Comparison of ENCODE assay signal across 31 mouse cellular contexts in genomic region chr6:114092216-114092615, GRCm38 (mm10). TPM values are rescaled to one million over a fixed set of nuclear protein-coding genes. Genes with fewer than 3 reads are reported as not detected.
DNase-seq lines count a peak whose midpoint lies in the region; ATAC-seq and TF ChIP-seq lines count a peak whose summit lies in the region.
"Had no signal": no experiment of that assay in that cellular context is flagged by ENCODE, and none has a peak within 500 bp of the region (broad histone marks: within the 10 kb centered on the region; RNA-seq: fewer than 3 reads in every experiment).

No protein-coding gene starts in this region.

- no peak overlapping the region for H3K4me2 ChIP-seq in forebrain, embryonic 12.5 days
- H3K4me2 ChIP-seq in forebrain, postnatal 0 days (ENCODE audit: low read depth), result no peak overlapping the region
- no peak overlapping the region for H3K4me2 ChIP-seq in hindbrain, embryonic 12.5 days (replicated peaks)
- H3K4me2 ChIP-seq in hindbrain, embryonic 16.5 days (ENCODE audit: low read length), result no peak overlapping the region
- H3K4me2 ChIP-seq in hindbrain, postnatal 0 days (ENCODE audit: low read depth, low read length), result no peak overlapping the region
- H3K4me2 ChIP-seq: embryonic facial prominence, embryonic 13.5 days; heart, embryonic 12.5 days; heart, embryonic 15.5 days; hindbrain, embryonic 15.5 days had no signal

- 31% methylated on average over 8 of the region's 9 CpGs for WGBS in forebrain, embryonic 12.5 days
- 26% methylated on average over 9 of the region's 9 CpGs for WGBS in forebrain, postnatal 0 days
- WGBS in hindbrain, embryonic 12.5 days, result 22% methylated on average over 8 of the region's 9 CpGs
- WGBS in hindbrain, embryonic 16.5 days, result 26% methylated on average over 9 of the region's 9 CpGs
- 20% methylated on average over 9 of the region's 9 CpGs for WGBS in hindbrain, postnatal 0 days

- no peak for TF ChIP-seq CTCF in forebrain, postnatal 0 days (IDR thresholded peaks at IDR 0.05; ENCODE audit: low read depth)
- no peak for TF ChIP-seq CTCF in hindbrain, postnatal 0 days (IDR thresholded peaks at IDR 0.05; ENCODE audit: low read depth)

- DNase-seq in forebrain, postnatal 0 days, result no peak
- DNase-seq in hindbrain, postnatal 0 days (ENCODE audit: low spot score), result peak; percentile 19
- DNase-seq in retina, postnatal 1 day, result peak; percentile 83
- DNase-seq in adrenal gland, adult 18-20 months (ENCODE audit: low spot score in 2 of 2), result no peak
- DNase-seq: adrenal gland, adult 2 months; adrenal gland, postnatal 14 days; B cell, adult 2 months; cerebellum, adult 11 months; cerebellum, adult 2 months; cerebellum, adult 9-11 months; cerebellum, postnatal 25 days; gastrocnemius, postnatal 25 days; heart, adult 18-20 months; heart, postnatal 10 days; heart, postnatal 36 days had no signal

- 0 out of 2 replicates have a peak, but pooled peaks have one; percentile 7 for ATAC-seq in forebrain, embryonic 12.5 days (ENCODE audit: low FRiP score)
- ATAC-seq in forebrain, postnatal 0 days, result no peak
- ATAC-seq in hindbrain, embryonic 12.5 days (ENCODE audit: low FRiP score), result peak; percentile 35
- no peak for ATAC-seq in hindbrain, embryonic 16.5 days
- no peak for ATAC-seq in hindbrain, postnatal 0 days
- ATAC-seq: forebrain, embryonic 14.5 days; inflammation-experienced regulatory T-cells, adult 6 months; intestine, embryonic 16.5 days; Patski had no signal

- H3K27me3 ChIP-seq in forebrain, embryonic 12.5 days, result peaks cover 18% of the 10 kb centered on the region
- no peaks in the 10 kb centered on the region; the same call in 1 of the 2 replicates for H3K27me3 ChIP-seq in forebrain, postnatal 0 days (ENCODE audit: insufficient read depth, low read length)
- H3K27me3 ChIP-seq in hindbrain, embryonic 12.5 days, result peaks cover 17% of the 10 kb centered on the region
- peaks cover 12% of the 10 kb centered on the region for H3K27me3 ChIP-seq in hindbrain, embryonic 16.5 days (replicated peaks; ENCODE audit: control insufficient read depth, insufficient read depth, low read length)
- H3K27me3 ChIP-seq in hindbrain, postnatal 0 days (ENCODE audit: insufficient read depth, low read length), result no peaks in the 10 kb centered on the region

- H3K36me3 ChIP-seq in forebrain, embryonic 12.5 days (replicated peaks), result no peaks in the 10 kb centered on the region
- H3K36me3 ChIP-seq in forebrain, postnatal 0 days (ENCODE audit: insufficient read depth), result no peaks in the 10 kb centered on the region
- H3K36me3 ChIP-seq in hindbrain, embryonic 12.5 days, result no peaks in the 10 kb centered on the region
- H3K36me3 ChIP-seq in hindbrain, embryonic 16.5 days (ENCODE audit: control insufficient read depth, insufficient read depth, low read length), result no peaks in the 10 kb centered on the region
- no peaks in the 10 kb centered on the region for H3K36me3 ChIP-seq in hindbrain, postnatal 0 days (ENCODE audit: insufficient read depth, low read length)
- H3K36me3 ChIP-seq: embryonic facial prominence, embryonic 13.5 days; forebrain, embryonic 10.5 days; G1E; heart, embryonic 12.5 days; heart, embryonic 15.5 days; hindbrain, embryonic 15.5 days had no signal

- peaks cover 20% of the 10 kb centered on the region for H3K4me1 ChIP-seq in forebrain, embryonic 12.5 days
- no peaks in the 10 kb centered on the region for H3K4me1 ChIP-seq in forebrain, postnatal 0 days (ENCODE audit: insufficient read depth)
- H3K4me1 ChIP-seq in hindbrain, embryonic 12.5 days, result peaks cover 27% of the 10 kb centered on the region
- H3K4me1 ChIP-seq in hindbrain, embryonic 16.5 days (ENCODE audit: control insufficient read depth, insufficient read depth, low read depth, low read length), result peaks cover 15% of the 10 kb centered on the region
- peaks cover 3% of the 10 kb centered on the region; the same call in 1 of the 2 replicates for H3K4me1 ChIP-seq in hindbrain, postnatal 0 days (ENCODE audit: insufficient read depth, low read length)
- H3K4me1 ChIP-seq: embryonic facial prominence, embryonic 13.5 days; heart, embryonic 12.5 days; heart, embryonic 15.5 days had no signal

- no peak overlapping the region for H3K27ac ChIP-seq in forebrain, embryonic 12.5 days
- no peak overlapping the region for H3K27ac ChIP-seq in forebrain, postnatal 0 days (ENCODE audit: low read depth, low read length)
- H3K27ac ChIP-seq in hindbrain, embryonic 12.5 days, result no peak overlapping the region
- no peak overlapping the region for H3K27ac ChIP-seq in hindbrain, embryonic 16.5 days (ENCODE audit: low read depth, low read length)
- no peak overlapping the region for H3K27ac ChIP-seq in hindbrain, postnatal 0 days
- H3K27ac ChIP-seq: embryonic facial prominence, embryonic 13.5 days; forebrain, embryonic 10.5 days; heart, embryonic 15.5 days; hindbrain, embryonic 15.5 days had no signal

- H3K9ac ChIP-seq in forebrain, embryonic 12.5 days, result no peak overlapping the region
- no peak overlapping the region for H3K9ac ChIP-seq in forebrain, postnatal 0 days
- H3K9ac ChIP-seq in hindbrain, embryonic 12.5 days, result no peak overlapping the region; the same call in 1 of the 2 replicates
- no peak overlapping the region for H3K9ac ChIP-seq in hindbrain, embryonic 16.5 days (ENCODE audit: low read depth, low read length)
- no peak overlapping the region for H3K9ac ChIP-seq in hindbrain, postnatal 0 days (replicated peaks; ENCODE audit: low read length)
- H3K9ac ChIP-seq: embryonic facial prominence, embryonic 13.5 days; heart, embryonic 12.5 days; heart, embryonic 15.5 days; hindbrain, embryonic 15.5 days had no signal

- H3K4me3 ChIP-seq in forebrain, embryonic 12.5 days (replicated peaks), result no peak overlapping the region
- H3K4me3 ChIP-seq in forebrain, postnatal 0 days (ENCODE audit: low read depth, low read length), result no peak overlapping the region
- H3K4me3 ChIP-seq in hindbrain, embryonic 12.5 days, result no peak overlapping the region
- no peak overlapping the region for H3K4me3 ChIP-seq in hindbrain, embryonic 16.5 days (ENCODE audit: low read length)
- no peak overlapping the region for H3K4me3 ChIP-seq in hindbrain, postnatal 0 days (ENCODE audit: low read length)
- H3K4me3 ChIP-seq: embryonic facial prominence, embryonic 13.5 days; forebrain, embryonic 10.5 days; heart, embryonic 12.5 days; heart, embryonic 15.5 days; hindbrain, embryonic 15.5 days had no signal

- no peaks in the 10 kb centered on the region for H3K9me3 ChIP-seq in forebrain, embryonic 12.5 days
- no peaks in the 10 kb centered on the region for H3K9me3 ChIP-seq in forebrain, postnatal 0 days (ENCODE audit: low read length)
- H3K9me3 ChIP-seq in hindbrain, embryonic 12.5 days (replicated peaks), result no peaks in the 10 kb centered on the region
- H3K9me3 ChIP-seq in hindbrain, embryonic 16.5 days (ENCODE audit: control insufficient read depth, low read length), result no peaks in the 10 kb centered on the region
- no peaks in the 10 kb centered on the region for H3K9me3 ChIP-seq in hindbrain, postnatal 0 days (ENCODE audit: low read length)
- H3K9me3 ChIP-seq: embryonic facial prominence, embryonic 13.5 days; forebrain, embryonic 10.5 days; heart, embryonic 12.5 days; heart, embryonic 15.5 days; hindbrain, embryonic 15.5 days had no signal

RNA-seq across cellular contexts. Expression of gene Slc6a11, which starts 38.8 kb away (rescaled TPM):
- 1.2 and 1.9 TPM in 2 replicates for polyA plus RNA-seq in forebrain, embryonic 12.5 days (2016; fragmentation: Nextera tagmentation; extraction: Ambion mirVana)
- 64.4 and 86.9 TPM in 2 replicates for total RNA-seq in forebrain, postnatal 0 days (2014; rRNA removed)
- polyA plus RNA-seq in forebrain, postnatal 0 days (2015; fragmentation: Nextera tagmentation; extraction: Ambion mirVana), result 45.6 and 62.9 TPM in 2 replicates
- 4.6 and 5.4 TPM in 2 replicates for polyA plus RNA-seq in hindbrain, embryonic 12.5 days (2016; fragmentation: Nextera tagmentation; extraction: Ambion mirVana)
- polyA plus RNA-seq in hindbrain, embryonic 16.5 days (2015; fragmentation: Nextera tagmentation; extraction: Ambion mirVana), result 109 and 136 TPM in 2 replicates
- 292 and 308 TPM in 2 replicates for total RNA-seq in hindbrain, postnatal 0 days (2014; rRNA removed)
- polyA plus RNA-seq in hindbrain, postnatal 0 days (2015; fragmentation: Nextera tagmentation; extraction: Ambion mirVana), result 152 and 154 TPM in 2 replicates
- under 1 TPM in 1 of 2 experiments, not detected in 1; 0.13 TPM for total RNA-seq in adrenal gland, adult 18-20 months (2021)
- total RNA-seq: CH12.LX; common myeloid progenitor, adult 5-6 weeks; heart, adult 18-20 months; heart, postnatal 10 days; heart, postnatal 36 days had no signal
- polyA plus RNA-seq: G1E; gonadal fat pad, adult 2 months; heart, embryonic 12.5 days; inflammation-experienced regulatory T-cells, adult 6 months; Patski had no signal

RNA-seq across cellular contexts. Expression of gene Atp2b2, which starts 49.8 kb away (rescaled TPM):
- 8.0 and 8.5 TPM in 2 replicates for polyA plus RNA-seq in forebrain, embryonic 12.5 days (2016; fragmentation: Nextera tagmentation; extraction: Ambion mirVana)
- total RNA-seq in forebrain, postnatal 0 days (2014; rRNA removed), result 59.4 and 65.1 TPM in 2 replicates
- polyA plus RNA-seq in forebrain, postnatal 0 days (2015; fragmentation: Nextera tagmentation; extraction: Ambion mirVana), result 24.2 and 37.8 TPM in 2 replicates
- 12.1 and 12.4 TPM in 2 replicates for polyA plus RNA-seq in hindbrain, embryonic 12.5 days (2016; fragmentation: Nextera tagmentation; extraction: Ambion mirVana)
- 36.5 and 42.3 TPM in 2 replicates for polyA plus RNA-seq in hindbrain, embryonic 16.5 days (2015; fragmentation: Nextera tagmentation; extraction: Ambion mirVana)
- 119 and 127 TPM in 2 replicates for total RNA-seq in hindbrain, postnatal 0 days (2014; rRNA removed)
- polyA plus RNA-seq in hindbrain, postnatal 0 days (2015; fragmentation: Nextera tagmentation; extraction: Ambion mirVana), result 57.9 and 58.8 TPM in 2 replicates
- 1 to 10 TPM; 3.4 to 4.9 TPM for total RNA-seq in adrenal gland, adult 18-20 months (2021)
- total RNA-seq: CH12.LX; common myeloid progenitor, adult 5-6 weeks had no signal
- polyA plus RNA-seq: G1E had no signal

Comparison
In these comparisons a context has a peak if more than half of its experiments do, and no peak if none do; other contexts are left out.
1. ATAC-seq: peak in forebrain, embryonic 12.5 days (single experiment) and hindbrain, embryonic 12.5 days (single experiment); none in forebrain, postnatal 0 days (single experiment), hindbrain, embryonic 16.5 days (single experiment) and hindbrain, postnatal 0 days (single experiment).
2. DNase-seq: peak in hindbrain, postnatal 0 days (single experiment) and retina, postnatal 1 day (single experiment); none in forebrain, postnatal 0 days (single experiment) and adrenal gland, adult 18-20 months (0 of 2).